Mouse (Mus musculus) embryonic fibroblast, embryonic 13.5 days (primary cell): ENCODE measurements around the gene Mblac1.

Experiments
- CTCF ChIP-seq: IDR thresholded peaks from 2 replicates; pipeline ENCODE4 v1.5.1; 2011; ENCODE audit warnings: mild to moderate bottlenecking, control low read depth, low read length, moderate library complexity, borderline replicate concordance; ENCODE audit not compliant: insufficient read depth
- POLR2A ChIP-seq: IDR thresholded peaks from 2 replicates; pipeline ENCODE4 v1.6.1; 2011; ENCODE audit warnings: low read depth, mild to moderate bottlenecking, control low read depth, low read length, moderate library complexity

DNA sequence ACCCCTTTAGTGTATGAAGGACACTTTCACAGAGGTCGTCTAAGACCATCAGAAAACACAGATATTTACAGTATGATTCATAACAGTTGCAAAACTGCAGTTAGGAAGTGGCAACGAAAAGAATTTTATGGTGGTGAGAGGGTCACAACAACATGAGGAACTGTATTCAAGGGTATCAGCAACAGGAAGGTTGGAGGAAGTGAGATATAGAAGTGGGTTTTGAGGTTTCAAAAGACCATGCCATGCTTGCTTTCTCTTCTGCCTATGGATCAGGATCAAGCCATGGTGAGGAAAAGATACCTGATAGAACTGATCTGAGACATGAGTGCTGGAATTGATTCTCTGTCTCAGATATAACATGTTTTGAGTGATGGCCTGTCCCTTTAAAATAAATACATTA is 33.3 kb downstream of the Mblac1 start:
- no peak for TF ChIP-seq CTCF
- TF ChIP-seq POLR2A: no peak
